Mouse (Mus musculus): ENCODE measurements around the gene Inhbc.
"Not testable (repeated sequence)": the region's sequence is repeated elsewhere in the genome, so short reads cannot be mapped to it uniquely, and the experiment has no call there.

GRCm38 (mm10) chr10:127314950-127315349, 55.3 kb downstream of the Inhbc start:
- TF ChIP-seq CTCF (IDR thresholded peaks at IDR 0.05; ENCODE audit: borderline replicate concordance, insufficient read depth, low read length); POLR2A (IDR thresholded peaks at IDR 0.05; ENCODE audit: low read depth, low read length): not testable (repeated sequence)

Data from embryonic fibroblast, embryonic 13.5 days (primary cell).